Mouse (Mus musculus) G1E-ER4 (cell line): ENCODE results near the gene Cs. TPM values are rescaled to one million over a fixed set of nuclear protein-coding genes. Genes with fewer than 3 reads are reported as not detected.

Source experiments
- GATA1 ChIP-seq: IDR thresholded peaks from one replicate; pipeline ENCODE4 v1.8.0; 2012; ENCODE audit warnings: low read length, inconsistent platforms
- polyA plus RNA-seq: library from polyadenylated mRNA; stranded (reverse); fragments of >175 nt; gene quantifications from 2 replicates; pipeline ENCODE4 v1.2.3, GENCODE M21; 2012

Cs gene
- polyA plus RNA-seq, 1 experiment: 16.3 TPM

DNA sequence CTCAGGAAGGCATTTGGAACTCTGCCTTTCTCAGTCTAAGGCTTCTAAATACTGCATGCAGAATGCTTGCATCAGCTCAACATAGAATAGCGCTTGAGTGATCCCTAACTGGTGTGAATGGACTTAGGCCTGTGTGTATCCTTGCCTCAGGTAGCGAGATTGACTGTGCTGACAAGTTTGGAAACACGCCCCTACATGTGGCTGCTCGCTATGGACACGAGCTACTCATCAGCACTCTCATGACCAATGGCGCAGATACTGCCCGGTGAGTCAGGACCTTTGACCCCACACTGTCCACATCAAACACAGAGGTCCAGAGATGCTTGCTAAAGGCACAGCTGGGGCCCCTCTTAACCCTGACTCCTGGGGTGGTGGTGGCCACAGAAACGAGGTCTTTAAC is 44.9 kb downstream of the Cs start:
- no peak for TF ChIP-seq GATA1

DNA sequence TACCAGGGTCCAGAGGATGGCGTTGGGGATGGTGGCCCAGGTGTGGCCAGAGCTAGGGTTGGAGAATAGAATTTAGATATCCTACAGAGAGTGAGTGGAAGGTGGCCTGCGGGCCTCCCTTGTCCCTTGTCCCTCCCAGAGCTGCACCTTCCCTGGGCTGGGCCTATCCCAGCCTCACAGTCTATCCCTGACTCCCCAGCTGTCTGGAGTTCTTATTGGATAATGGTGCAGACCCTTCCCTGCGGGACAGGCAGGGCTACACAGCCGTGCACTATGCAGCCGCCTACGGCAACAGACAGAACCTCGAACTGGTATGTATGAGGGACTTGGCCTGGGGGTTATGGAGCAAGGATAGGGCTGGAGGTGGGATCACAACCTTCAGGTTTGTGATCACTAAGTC is 48.4 kb downstream of the Cs start:
- no peak for TF ChIP-seq GATA1

DNA sequence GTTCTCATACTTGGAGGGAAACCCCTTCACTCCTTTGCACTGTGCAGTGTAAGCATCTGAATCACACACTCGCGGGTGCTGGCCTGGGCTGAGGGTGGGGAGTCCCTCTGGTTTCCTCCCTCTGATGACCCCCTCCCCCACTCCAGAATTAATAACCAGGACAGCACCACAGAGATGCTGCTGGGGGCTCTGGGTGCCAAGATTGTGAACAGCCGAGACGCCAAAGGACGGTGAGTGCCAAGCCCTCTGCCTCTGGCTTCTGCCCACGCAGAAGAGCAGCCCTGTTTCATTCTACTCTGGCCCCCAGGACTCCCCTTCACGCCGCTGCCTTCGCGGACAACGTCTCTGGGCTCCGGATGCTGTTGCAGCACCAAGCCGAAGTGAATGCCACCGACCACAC is 51.4 kb downstream of the Cs start:
- TF ChIP-seq GATA1: no peak

DNA sequence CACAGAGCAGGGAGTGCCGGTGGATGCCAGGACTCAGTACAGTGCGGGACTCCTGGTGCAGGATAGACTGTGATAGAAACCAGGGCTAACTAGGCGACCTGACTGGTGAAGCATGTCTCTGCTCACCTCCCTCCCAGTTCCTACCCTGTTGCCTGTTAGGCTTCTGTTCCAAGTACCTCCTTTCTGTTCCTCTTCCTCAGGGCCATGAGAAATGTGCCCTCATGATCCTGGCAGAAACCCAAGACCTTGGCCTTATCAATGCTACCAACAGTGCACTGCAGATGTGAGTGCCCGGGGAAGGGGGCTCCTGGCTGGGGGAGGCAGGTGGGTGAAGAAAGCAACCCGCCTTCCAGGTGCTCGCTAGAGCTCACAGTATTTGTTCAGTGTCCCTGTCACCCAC is 52.0 kb downstream of the Cs start:
- no peak for TF ChIP-seq GATA1

DNA sequence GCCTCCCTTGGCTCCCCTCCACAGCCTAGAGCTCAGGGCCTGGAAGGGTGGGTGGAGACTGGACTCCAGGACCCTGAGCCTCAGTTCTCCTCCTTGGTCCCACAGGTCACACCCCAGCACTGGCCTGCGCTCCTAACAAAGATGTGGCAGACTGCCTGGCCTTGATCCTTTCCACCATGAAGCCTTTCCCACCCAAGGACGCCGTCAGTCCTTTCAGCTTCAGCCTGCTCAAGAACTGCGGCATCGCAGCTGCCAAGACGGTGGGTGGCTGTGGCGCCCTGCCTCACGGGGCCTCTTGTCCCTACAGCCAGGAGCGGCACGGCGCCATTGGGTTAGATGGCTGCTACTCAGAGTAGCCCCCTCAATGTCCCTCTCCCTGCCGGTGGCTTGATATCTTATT is 52.8 kb downstream of the Cs start:
- TF ChIP-seq GATA1: no peak

DNA sequence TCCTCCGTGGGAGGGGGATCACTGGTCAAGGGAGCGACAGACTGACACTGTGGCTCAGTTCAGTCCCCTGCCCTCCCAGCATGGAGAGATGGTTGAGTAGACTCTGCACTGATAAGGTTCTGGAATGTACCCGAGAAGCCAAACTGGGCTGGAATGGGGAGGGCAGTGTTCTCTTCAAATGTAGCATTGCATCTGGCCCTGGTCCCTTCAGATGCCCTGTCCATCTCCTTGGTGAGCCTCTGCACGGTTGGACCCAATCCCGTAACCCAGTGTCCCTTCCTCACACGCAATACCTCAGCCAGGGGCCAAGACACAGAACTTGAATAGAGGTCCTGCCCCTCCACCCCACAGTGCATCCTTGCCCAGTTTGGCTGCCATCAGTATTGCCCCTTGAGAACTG is 54.3 kb downstream of the Cs start:
- TF ChIP-seq GATA1: no peak

DNA sequence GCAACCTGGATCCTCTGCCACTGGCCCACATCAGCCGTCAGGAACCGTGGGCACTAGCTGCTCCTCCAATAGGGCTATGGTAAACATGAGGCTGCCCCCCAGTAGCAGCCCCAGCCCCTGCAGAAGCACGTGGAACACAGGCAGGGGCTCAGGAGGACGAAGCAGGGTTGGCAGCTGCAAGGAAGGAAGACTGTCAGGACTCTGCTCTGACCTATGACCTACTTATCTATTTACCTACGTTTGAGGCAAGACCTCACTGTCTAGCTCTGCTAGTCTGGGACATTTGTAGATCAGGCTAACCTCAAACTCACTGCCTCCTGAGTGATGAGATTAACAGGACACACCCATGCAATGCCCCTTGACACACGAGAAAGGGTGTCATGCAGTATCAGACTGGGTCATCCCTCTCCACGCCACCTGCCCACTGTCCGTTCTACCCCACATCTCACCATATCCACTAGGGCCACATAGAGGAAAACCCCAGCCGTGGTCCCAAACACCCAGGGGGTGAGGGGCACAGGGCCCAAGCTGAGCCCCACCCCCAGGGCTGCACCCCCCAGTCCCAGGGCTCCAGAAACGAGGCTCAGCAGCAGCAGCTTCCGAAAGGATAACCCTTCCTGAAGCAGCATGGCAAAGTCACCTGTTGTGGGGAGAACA is 58.6 kb downstream of the Cs start:
- no peak for TF ChIP-seq GATA1

DNA sequence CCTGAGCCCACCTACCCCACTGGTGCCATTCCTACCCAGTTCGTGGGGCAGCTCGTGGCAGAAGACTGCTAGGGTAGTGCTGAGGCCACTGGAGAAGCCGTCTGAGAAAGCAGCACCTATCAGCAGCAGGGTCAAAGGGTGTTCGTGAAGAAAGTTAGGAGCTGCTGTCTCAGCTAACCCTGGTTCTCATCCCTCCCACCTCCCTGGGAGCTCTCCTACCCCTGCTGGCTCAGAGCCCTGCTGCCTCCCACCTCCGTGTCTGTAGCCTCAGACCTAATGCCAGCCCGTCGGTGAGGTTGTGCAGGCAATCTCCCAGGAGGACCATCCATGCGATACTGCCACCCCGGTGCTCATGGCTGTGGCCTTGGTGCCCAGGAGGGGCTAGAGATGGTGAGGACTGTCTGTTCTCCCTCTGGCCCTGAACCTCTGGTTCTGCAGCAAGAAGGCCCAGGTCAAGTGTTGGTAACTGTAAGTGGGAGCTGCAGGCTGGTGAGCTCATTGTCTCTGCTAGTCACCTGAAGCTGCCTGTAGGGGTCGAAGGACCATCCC is 59.3 kb downstream of the Cs start:
- TF ChIP-seq GATA1: no peak

DNA sequence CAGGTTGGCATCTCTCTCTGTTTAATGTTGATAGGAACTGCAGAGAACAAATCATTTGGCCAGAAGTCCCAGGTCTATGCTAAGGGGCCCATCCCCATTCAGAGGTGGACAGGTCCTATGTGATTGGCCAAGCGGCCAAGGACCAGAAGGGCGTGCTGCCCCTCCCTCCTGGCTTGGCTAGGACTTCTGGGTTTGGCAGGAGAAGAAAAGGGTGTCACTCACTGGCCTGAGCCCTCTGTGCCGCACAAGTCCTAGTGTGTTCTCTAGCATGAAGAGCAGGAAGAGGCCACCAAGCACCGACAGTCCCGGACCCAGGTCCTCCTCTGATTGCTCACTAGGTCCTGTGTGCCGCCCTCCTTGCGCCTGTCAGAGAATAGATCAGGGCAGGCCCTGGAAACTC is 59.9 kb downstream of the Cs start:
- no peak for TF ChIP-seq GATA1

DNA sequence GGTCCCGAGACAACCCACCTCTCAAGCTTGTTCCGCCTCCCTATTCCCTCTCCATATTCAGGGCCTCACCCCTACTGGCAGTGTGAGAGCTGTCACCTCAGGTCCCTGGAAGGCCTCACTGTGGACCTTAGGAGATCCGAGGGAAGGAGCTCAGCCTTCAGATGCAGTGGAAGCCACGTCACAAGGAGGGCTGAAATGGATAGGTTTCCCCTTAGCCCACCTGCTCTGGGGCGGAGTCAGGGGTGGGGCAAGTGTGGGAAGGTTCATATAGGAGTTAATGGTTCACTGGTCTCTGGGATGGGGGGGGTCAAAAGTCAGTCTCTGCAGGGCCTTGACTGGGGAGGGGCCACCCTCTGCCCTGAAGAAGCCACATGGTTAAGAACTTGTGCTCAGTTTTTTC is 62.8 kb downstream of the Cs start:
- TF ChIP-seq GATA1: no peak

DNA sequence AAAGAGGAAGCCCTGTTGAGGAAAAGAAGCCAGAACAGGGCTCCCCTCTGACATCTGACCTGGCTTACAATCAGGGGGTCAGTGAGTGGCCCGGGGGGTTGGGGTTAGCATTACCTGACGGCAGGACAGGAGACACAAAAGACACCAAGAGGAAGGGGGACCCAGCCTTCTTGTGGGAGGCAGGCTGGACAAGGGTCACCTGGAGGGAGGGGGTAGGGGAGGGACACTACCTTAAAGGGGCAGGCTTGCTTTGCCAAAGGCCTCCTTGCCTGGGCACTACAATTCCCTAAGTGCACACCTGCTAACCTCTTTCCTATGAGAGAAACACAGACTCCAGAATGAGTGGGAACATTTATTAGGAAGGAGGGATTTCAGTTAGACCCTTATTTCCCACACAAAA is 63.5 kb downstream of the Cs start, which contains the start of gene Slc39a5:
Gene Slc39a5 (minus strand): TSS at position 174 of the 400 bp plus-strand sequence.
- no peak for TF ChIP-seq GATA1

DNA sequence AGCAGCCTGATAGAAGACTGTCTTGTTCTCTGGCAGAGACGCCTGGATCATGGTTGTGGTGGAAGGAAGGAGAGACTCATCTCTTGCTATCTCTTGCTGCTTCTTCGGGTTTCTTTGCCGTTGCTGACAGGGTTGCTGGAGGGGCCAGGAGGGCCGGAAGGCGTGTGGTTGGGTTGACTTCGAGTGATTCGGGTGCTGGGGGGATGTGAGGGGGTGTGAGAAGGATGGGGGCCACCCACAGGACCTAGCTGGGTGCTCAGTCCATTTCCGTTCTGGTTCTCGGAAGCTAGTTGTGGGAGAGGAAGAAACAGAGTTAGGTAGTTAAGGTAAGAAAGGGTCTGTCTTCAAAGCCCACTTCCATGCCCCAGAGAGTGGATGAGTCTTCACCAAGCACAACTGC is 64.1 kb downstream of the Cs start:
- no peak for TF ChIP-seq GATA1

DNA sequence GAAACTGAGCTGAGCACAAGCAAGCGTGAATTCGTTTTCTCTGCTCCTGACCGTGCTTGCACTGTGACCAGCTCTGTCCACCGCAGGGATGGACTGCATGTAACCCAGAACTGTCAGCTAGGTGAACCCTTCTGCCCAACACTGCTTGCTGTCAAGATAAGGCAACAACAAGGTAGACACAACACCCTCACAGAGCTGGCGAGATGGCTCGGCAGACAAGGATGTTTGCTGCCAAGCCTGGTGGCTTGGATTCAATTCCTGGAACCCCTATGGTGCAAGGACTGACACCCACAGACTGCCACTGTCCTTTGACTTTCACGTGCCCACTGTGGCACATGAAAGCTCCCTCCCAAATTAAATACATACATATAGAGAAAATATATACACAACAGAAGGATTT is 66.4 kb downstream of the Cs start:
- no peak for TF ChIP-seq GATA1

DNA sequence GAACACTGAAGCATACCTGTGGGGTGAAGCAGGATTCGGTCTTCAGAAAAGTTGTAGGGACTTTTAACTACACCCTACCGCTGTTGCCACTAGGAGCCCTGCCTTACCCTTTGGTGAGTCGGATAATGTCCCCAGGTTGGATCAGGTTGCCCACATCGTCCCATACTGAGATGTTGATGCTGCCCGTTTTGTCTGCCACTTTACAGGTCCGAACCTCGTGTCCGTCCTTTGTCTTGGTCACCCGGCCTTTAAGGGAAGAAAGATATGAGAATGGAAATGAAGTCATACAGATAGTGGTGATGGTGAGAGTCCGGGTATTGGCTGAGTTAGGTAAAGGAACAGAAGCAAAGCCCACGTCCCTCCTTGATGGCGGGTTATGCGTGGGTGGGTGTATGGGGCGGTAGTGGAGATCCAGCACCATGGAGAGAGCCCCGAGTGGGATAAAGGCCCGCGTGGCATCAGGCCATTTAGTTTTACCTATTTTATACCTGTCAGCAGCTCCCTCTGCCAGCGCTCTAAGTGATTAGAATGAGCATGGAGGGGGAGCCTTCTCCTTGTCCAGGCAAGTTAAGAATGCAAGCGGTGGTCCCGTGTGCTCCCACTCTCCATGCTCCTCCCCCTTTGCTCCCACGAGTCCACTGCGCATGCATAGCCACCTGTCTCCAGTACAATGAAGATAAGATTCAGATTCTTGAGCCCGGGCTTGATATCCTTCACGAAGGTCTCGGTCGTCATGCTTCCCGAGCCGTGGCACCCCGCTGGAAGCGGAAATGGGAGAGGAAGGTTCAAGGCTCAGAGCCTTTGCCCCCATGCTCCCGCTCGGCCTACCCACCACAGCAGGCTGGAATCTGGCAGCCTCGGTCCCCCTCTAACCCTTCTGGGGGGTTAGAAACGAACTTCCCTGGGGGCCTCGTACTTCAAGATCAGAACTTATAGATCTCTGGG is 71.3 kb downstream of the Cs start:
- TF ChIP-seq GATA1: no peak

DNA sequence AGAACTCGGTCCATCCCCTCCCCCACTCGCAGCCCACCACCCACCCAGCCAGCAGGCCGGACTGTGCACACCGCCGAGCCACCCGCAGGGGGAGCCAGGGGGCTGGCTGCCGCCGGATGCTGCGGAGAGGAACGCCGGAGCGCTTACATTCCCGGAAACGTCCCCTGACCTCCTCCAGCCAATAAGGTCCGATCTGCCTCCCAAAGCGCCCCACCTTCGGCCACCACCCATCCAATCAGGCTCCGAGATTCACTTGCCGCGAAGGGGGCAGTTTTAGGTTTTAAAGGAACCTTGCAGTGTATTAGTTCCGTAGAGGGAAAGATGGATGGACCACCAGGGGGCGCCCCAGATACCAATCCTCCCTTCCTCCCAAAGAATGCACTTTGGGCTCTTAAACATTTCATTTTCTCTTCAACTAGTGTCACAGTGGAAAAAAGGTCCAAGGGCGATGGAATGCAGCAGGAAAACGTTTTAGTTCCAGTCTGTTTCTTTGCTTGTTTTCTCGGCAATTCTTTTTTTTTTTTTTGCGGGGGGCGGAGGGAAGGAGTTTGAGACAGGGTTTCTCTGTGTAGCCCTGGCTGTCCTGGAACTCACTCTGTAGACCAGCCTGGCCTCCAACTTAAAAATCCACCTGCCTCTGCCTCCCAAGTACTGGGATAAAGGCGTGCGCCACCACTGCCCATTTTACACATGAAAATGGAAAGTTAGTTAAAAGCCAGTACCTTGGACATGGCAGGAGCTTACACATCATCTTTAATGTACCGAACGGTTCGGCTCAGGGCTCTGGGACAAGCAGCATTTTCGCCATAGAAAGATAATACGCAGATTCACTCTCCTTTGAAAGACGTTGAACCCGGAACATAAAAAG is 72.4 kb downstream of the Cs start:
- TF ChIP-seq GATA1: no peak

DNA sequence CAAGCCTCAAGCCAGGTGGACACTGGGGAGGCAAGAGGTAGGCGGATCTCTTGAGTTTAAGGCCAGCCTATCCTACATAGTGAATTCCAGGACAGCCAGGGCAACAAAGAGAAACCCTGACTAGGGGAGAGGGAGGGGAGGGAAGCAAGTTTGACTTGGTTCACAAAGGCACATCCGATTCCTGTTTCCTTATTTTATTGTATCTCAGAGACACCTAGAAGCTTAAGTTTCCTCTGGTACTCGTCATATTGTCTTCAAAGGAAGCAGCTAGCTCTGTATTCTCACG is 73.0 kb downstream of the Cs start:
- TF ChIP-seq GATA1: no peak
